Mouse (Mus musculus) stomach, postnatal 0 days (tissue): ENCODE measurements at regions not wholly inside any gene's neighbourhood (a gene's known extent, or its start where the extent isn't known, plus 50 kb on each side); places are given as distances from the start of the nearest gene placed in this dataset.

Source experiments
- CTCF ChIP-seq: IDR thresholded peaks from 2 replicates; pipeline ENCODE4 v1.5.1; 2016; ENCODE audit warnings: antibody characterized with exemption, low read depth, mild to moderate bottlenecking, moderate library complexity
- EP300 ChIP-seq: optimal IDR thresholded peaks from 2 replicates; pipeline ENCODE3; 2016; ENCODE audit warnings: antibody characterized with exemption

DNA sequence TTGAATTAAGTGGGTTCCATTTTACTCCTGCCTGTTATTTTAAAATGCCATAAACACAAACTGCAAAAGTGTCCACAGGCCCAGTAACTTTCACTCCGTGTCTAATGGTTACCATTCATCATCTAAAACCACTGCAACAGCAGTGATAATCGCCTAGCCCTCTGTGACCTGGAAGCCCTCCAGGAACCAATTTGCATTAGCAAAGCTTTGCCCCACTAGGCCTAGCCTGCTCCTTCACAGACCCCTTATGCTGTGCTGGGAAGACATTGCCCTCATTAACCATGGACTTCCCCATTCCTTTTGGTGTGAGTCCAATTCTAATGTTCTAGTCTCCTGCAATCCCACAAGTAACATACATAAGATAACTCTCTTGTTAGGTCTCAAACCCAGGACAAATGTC lies 277.3 kb upstream of the Prkd1 start:
- TF ChIP-seq CTCF (no peak), EP300 (no peak)
